ENCODE assay signal across 23 mouse cellular contexts in the genomic region with DNA sequence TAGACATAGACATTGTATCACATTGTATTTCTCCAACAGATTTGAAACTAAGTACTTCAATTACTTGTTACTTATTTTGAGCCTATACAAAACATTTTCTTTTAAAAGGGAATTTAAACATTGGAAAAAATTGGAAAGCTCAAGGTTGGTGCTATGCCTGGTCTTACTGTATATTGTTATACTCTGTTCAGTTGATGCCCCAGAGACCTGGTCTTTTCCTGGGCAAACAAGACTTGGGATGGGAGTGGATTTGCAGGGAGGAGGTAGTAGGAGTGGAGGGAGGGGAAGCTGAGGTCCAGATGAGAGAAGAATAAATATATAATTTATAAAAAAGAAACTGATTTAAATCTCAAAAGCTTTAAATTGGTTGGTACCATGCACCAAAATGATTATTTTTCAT.
"Had no signal": no experiment of that assay in that cellular context is flagged by ENCODE, and none has a peak within 500 bp of the region (broad histone marks: within the 10 kb centered on the region; RNA-seq: fewer than 3 reads in every experiment).

No protein-coding gene starts in this region.

- ATAC-seq: hindbrain, embryonic 16.5 days; inflammation-experienced regulatory T-cells, adult 6 months; intestine, embryonic 15.5 days; intestine, postnatal 0 days; liver, embryonic 12.5 days had no signal

- H3K36me3 ChIP-seq: heart, embryonic 10.5 days; heart, embryonic 12.5 days; hindbrain, embryonic 10.5 days; hindbrain, embryonic 12.5 days; intestine, embryonic 15.5 days; liver, embryonic 12.5 days had no signal

- DNase-seq: gastrocnemius, postnatal 14 days; heart, adult 18-20 months; heart, postnatal 10 days; heart, postnatal 4 days; kidney, adult 18-20 months; kidney, adult 8-10 months; kidney, postnatal 10 days; kidney, postnatal 25 days; kidney, postnatal 4 days; lung, adult 18-20 months had no signal

- H3K27me3 ChIP-seq: heart, embryonic 12.5 days; hindbrain, embryonic 12.5 days; intestine, embryonic 15.5 days; liver, embryonic 12.5 days had no signal

- H3K4me2 ChIP-seq: heart, embryonic 12.5 days; hindbrain, embryonic 12.5 days; hindbrain, embryonic 14.5 days; intestine, embryonic 15.5 days; liver, embryonic 12.5 days had no signal

- H3K9ac ChIP-seq: heart, embryonic 12.5 days; hindbrain, embryonic 12.5 days; hindbrain, embryonic 14.5 days; intestine, embryonic 15.5 days; liver, embryonic 12.5 days; liver, embryonic 14.5 days had no signal

- H3K9me3 ChIP-seq: heart, embryonic 10.5 days; hindbrain, embryonic 10.5 days; hindbrain, embryonic 12.5 days; intestine, embryonic 15.5 days; liver, embryonic 12.5 days had no signal

- H3K4me1 ChIP-seq: heart, embryonic 10.5 days; hindbrain, embryonic 10.5 days; hindbrain, embryonic 12.5 days; intestine, embryonic 15.5 days; liver, embryonic 12.5 days had no signal

- H3K4me3 ChIP-seq: heart, embryonic 10.5 days; heart, embryonic 12.5 days; hindbrain, embryonic 10.5 days; hindbrain, embryonic 12.5 days; intestine, embryonic 15.5 days; layer of hippocampus, adult 2 months; left cerebral cortex, adult 2 months; liver, embryonic 12.5 days had no signal

- H3K27ac ChIP-seq: heart, embryonic 10.5 days; hindbrain, embryonic 10.5 days; hindbrain, embryonic 12.5 days; hindbrain, embryonic 14.5 days; intestine, embryonic 15.5 days; layer of hippocampus, adult 2 months; left cerebral cortex, adult 2 months; liver, embryonic 12.5 days; liver, embryonic 14.5 days had no signal
